Mouse (Mus musculus) E14TG2a.4 (cell line): Measurements from ENCODE around the gene Cplx2.

ENCODE experiments used
- CTCF ChIP-seq: conservative IDR thresholded peaks from 2 replicates; pipeline ENCODE4 v1.5.1; 2014; ENCODE audit warnings: low read length
- NANOG ChIP-seq: IDR thresholded peaks from 2 replicates; pipeline ENCODE4 v1.6.1; 2014; ENCODE audit warnings: borderline replicate concordance, low read length, mixed read lengths
- POU5F1 ChIP-seq: IDR thresholded peaks from 2 replicates; pipeline ENCODE4 v1.6.1; 2014; ENCODE audit warnings: low read length, borderline replicate concordance

DNA sequence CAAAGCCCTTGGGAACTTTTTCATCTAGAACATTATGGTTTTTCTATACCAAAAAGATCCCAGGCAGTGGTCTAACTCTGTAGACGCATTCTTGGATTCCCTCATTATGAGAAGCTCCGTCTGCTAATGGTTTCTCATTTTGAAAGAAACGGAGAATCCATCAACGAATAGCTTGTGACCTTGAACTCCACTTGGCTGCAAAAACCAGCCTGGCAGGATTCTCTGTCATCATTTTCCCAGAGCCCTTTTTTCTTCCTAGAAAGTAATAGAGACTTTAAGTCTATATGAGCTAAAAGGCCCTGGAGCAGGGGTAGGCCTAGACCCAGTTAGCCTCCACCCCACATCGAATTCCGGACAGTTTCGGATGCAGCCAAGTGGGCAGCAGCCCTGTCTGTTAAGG is 5.6 kb downstream of the Cplx2 start:
- no peak for TF ChIP-seq CTCF
- no peak for TF ChIP-seq NANOG
- TF ChIP-seq POU5F1, result no peak
